Mouse (Mus musculus): Measurements from ENCODE around the gene Kdelr2. TPM values are rescaled to one million over a fixed set of nuclear protein-coding genes. Genes with fewer than 3 reads are reported as not detected.

The Kdelr2 gene
- polyA plus RNA-seq, 1 experiment from 2014 or later, result 114 TPM

GRCm38 (mm10) chr5:143410841-143411395 is 7.3 kb downstream of the Kdelr2 start:
- H3K4me1 ChIP-seq (ENCODE audit: control insufficient read depth, insufficient read depth, low read length), result no peaks in the 10 kb centered on the region

GRCm38 (mm10) chr5:143421484-143421883 is 17.8 kb downstream of the Kdelr2 start:
- no peak overlapping the region for H3K9ac ChIP-seq (replicated peaks; ENCODE audit: low read depth, low read length)
- H3K27ac ChIP-seq (ENCODE audit: low read depth, low read length), result no peak overlapping the region

More at GRCm38 (mm10) chr5:143410841-143411395, 7.3 kb downstream of the Kdelr2 start:
- H3K9me3 ChIP-seq (ENCODE audit: control insufficient read depth, low read length), result no peaks in the 10 kb centered on the region
- H3K9ac ChIP-seq (replicated peaks; ENCODE audit: low read depth, low read length), result no peak overlapping the region
- H3K4me3 ChIP-seq (ENCODE audit: low read depth, low read length), result no peak overlapping the region
- ATAC-seq (ENCODE audit: low read depth), result no peak
- no peak overlapping the region for H3K4me2 ChIP-seq (ENCODE audit: low read depth, low read length)
- H3K27me3 ChIP-seq (ENCODE audit: control insufficient read depth, insufficient read depth, low read length), result no peaks in the 10 kb centered on the region
- H3K27ac ChIP-seq (ENCODE audit: low read depth, low read length), result no peak overlapping the region
- 90% methylated on average over 4 of the region's 4 CpGs for WGBS
- H3K36me3 ChIP-seq (ENCODE audit: control insufficient read depth, insufficient read depth, low read length), result peaks cover 7% of the 10 kb centered on the region; the same call in 1 of the 2 replicates

GRCm38 (mm10) chr5:143422990-143423389 is 19.4 kb downstream of the Kdelr2 start:
- Histone ChIP-seq H3K4me2 (ENCODE audit: low read depth, low read length) (no peak overlapping the region), H3K9ac (replicated peaks; ENCODE audit: low read depth, low read length) (no peak overlapping the region), H3K9me3 (ENCODE audit: control insufficient read depth, low read length) (no peaks in the 10 kb centered on the region), H3K4me3 (ENCODE audit: low read depth, low read length) (no peak overlapping the region), H3K27ac (ENCODE audit: low read depth, low read length) (no peak overlapping the region), H3K4me1 (ENCODE audit: control insufficient read depth, insufficient read depth, low read length) (no peaks in the 10 kb centered on the region), H3K36me3 (ENCODE audit: control insufficient read depth, insufficient read depth, low read length) (peaks cover 33% of the 10 kb centered on the region), H3K27me3 (ENCODE audit: control insufficient read depth, insufficient read depth, low read length) (no peaks in the 10 kb centered on the region)
- ATAC-seq (ENCODE audit: low read depth), result no peak
- 82% methylated on average over 4 of the region's 4 CpGs for WGBS

More at GRCm38 (mm10) chr5:143421484-143421883, 17.8 kb downstream of the Kdelr2 start:
- H3K4me2 ChIP-seq (ENCODE audit: low read depth, low read length), result no peak overlapping the region
- no peaks in the 10 kb centered on the region for H3K4me1 ChIP-seq (ENCODE audit: control insufficient read depth, insufficient read depth, low read length)
- peaks cover 39% of the 10 kb centered on the region for H3K36me3 ChIP-seq (ENCODE audit: control insufficient read depth, insufficient read depth, low read length)
- no peaks in the 10 kb centered on the region for H3K9me3 ChIP-seq (ENCODE audit: control insufficient read depth, low read length)
- H3K4me3 ChIP-seq (ENCODE audit: low read depth, low read length), result no peak overlapping the region
- 93% methylated on average over 4 of the region's 4 CpGs for WGBS
- no peak for ATAC-seq (ENCODE audit: low read depth)
- H3K27me3 ChIP-seq (ENCODE audit: control insufficient read depth, insufficient read depth, low read length), result no peaks in the 10 kb centered on the region

GRCm38 (mm10) chr5:143423899-143424519 is 20.4 kb downstream of the Kdelr2 start:
- 35% methylated on average over 6 of the region's 6 CpGs for WGBS
- no peak for ATAC-seq (ENCODE audit: low read depth)
- no peaks in the 10 kb centered on the region for H3K4me1 ChIP-seq (ENCODE audit: control insufficient read depth, insufficient read depth, low read length)
- H3K36me3 ChIP-seq (ENCODE audit: control insufficient read depth, insufficient read depth, low read length), result peaks cover 24% of the 10 kb centered on the region
- no peak overlapping the region for H3K4me3 ChIP-seq (ENCODE audit: low read depth, low read length)
- no peak overlapping the region for H3K27ac ChIP-seq (ENCODE audit: low read depth, low read length)
- H3K27me3 ChIP-seq (ENCODE audit: control insufficient read depth, insufficient read depth, low read length), result no peaks in the 10 kb centered on the region
- H3K9ac ChIP-seq (replicated peaks; ENCODE audit: low read depth, low read length), result no peak overlapping the region
- no peak overlapping the region for H3K4me2 ChIP-seq (ENCODE audit: low read depth, low read length)
- H3K9me3 ChIP-seq (ENCODE audit: control insufficient read depth, low read length), result no peaks in the 10 kb centered on the region

- no peak overlapping the region for H3K27ac ChIP-seq (ENCODE audit: low read depth, low read length)
- H3K27me3 ChIP-seq (ENCODE audit: control insufficient read depth, insufficient read depth, low read length), result no peaks in the 10 kb centered on the region
- no peaks in the 10 kb centered on the region for H3K9me3 ChIP-seq (ENCODE audit: control insufficient read depth, low read length)
- no peak overlapping the region for H3K9ac ChIP-seq (replicated peaks; ENCODE audit: low read depth, low read length)
- H3K4me3 ChIP-seq (ENCODE audit: low read depth, low read length), result no peak overlapping the region
- H3K4me2 ChIP-seq (ENCODE audit: low read depth, low read length), result no peak overlapping the region
- ATAC-seq (ENCODE audit: low read depth), result no peak
- 10% methylated on average over 4 of the region's 4 CpGs for WGBS
- H3K36me3 ChIP-seq (ENCODE audit: control insufficient read depth, insufficient read depth, low read length), result no peaks in the 10 kb centered on the region
- H3K4me1 ChIP-seq (ENCODE audit: control insufficient read depth, insufficient read depth, low read length), result no peaks in the 10 kb centered on the region
Measured at GRCm38 (mm10) chr5:143434421-143434820, 30.8 kb downstream of the Kdelr2 start.

- Histone ChIP-seq H3K9ac (replicated peaks; ENCODE audit: low read depth, low read length) (no peak overlapping the region), H3K4me2 (ENCODE audit: low read depth, low read length) (no peak overlapping the region), H3K27ac (ENCODE audit: low read depth, low read length) (no peak overlapping the region), H3K27me3 (ENCODE audit: control insufficient read depth, insufficient read depth, low read length) (no peaks in the 10 kb centered on the region), H3K4me3 (ENCODE audit: low read depth, low read length) (no peak overlapping the region), H3K4me1 (ENCODE audit: control insufficient read depth, insufficient read depth, low read length) (no peaks in the 10 kb centered on the region), H3K36me3 (ENCODE audit: control insufficient read depth, insufficient read depth, low read length) (no peaks in the 10 kb centered on the region), H3K9me3 (ENCODE audit: control insufficient read depth, low read length) (no peaks in the 10 kb centered on the region)
- WGBS, result 80% methylated on average over 3 of the region's 3 CpGs
- ATAC-seq (ENCODE audit: low read depth), result no peak
Measured at GRCm38 (mm10) chr5:143441298-143441697, 37.7 kb downstream of the Kdelr2 start.

- H3K27me3 ChIP-seq (ENCODE audit: control insufficient read depth, insufficient read depth, low read length), result no peaks in the 10 kb centered on the region
- no peak overlapping the region for H3K9ac ChIP-seq (replicated peaks; ENCODE audit: low read depth, low read length)
- H3K4me2 ChIP-seq (ENCODE audit: low read depth, low read length), result no peak overlapping the region
- WGBS, result 90% methylated on average over 12 of the region's 12 CpGs
- H3K27ac ChIP-seq (ENCODE audit: low read depth, low read length), result no peak overlapping the region
- no peaks in the 10 kb centered on the region for H3K9me3 ChIP-seq (ENCODE audit: control insufficient read depth, low read length)
- no peaks in the 10 kb centered on the region for H3K36me3 ChIP-seq (ENCODE audit: control insufficient read depth, insufficient read depth, low read length)
- no peak for ATAC-seq (ENCODE audit: low read depth)
- no peak overlapping the region for H3K4me3 ChIP-seq (ENCODE audit: low read depth, low read length)
- H3K4me1 ChIP-seq (ENCODE audit: control insufficient read depth, insufficient read depth, low read length), result no peaks in the 10 kb centered on the region
Measured at GRCm38 (mm10) chr5:143441753-143442152, 38.1 kb downstream of the Kdelr2 start.

- H3K27ac ChIP-seq (ENCODE audit: low read depth, low read length), result peak overlapping the region; percentile 66; the same call in 1 of the 2 replicates
- peak overlapping the region; percentile 84 for H3K4me2 ChIP-seq (ENCODE audit: low read depth, low read length)
- peaks cover 7% of the 10 kb centered on the region; the same call in 1 of the 2 replicates for H3K4me1 ChIP-seq (ENCODE audit: control insufficient read depth, insufficient read depth, low read length)
- no peaks in the 10 kb centered on the region for H3K27me3 ChIP-seq (ENCODE audit: control insufficient read depth, insufficient read depth, low read length)
- peak overlapping the region; percentile 76 for H3K4me3 ChIP-seq (ENCODE audit: low read depth, low read length)
- no peaks in the 10 kb centered on the region for H3K9me3 ChIP-seq (ENCODE audit: control insufficient read depth, low read length)
- 82% methylated on average over 11 of the region's 11 CpGs for WGBS
- peak overlapping the region; percentile 64 for H3K9ac ChIP-seq (replicated peaks; ENCODE audit: low read depth, low read length)
- H3K36me3 ChIP-seq (ENCODE audit: control insufficient read depth, insufficient read depth, low read length), result 0 out of 2 replicates have a peak, but pooled peaks cover 10% of the 10 kb centered on the region
- ATAC-seq (ENCODE audit: low read depth), result peak; percentile 36; the same call in 1 of the 2 replicates
Measured at GRCm38 (mm10) chr5:143463671-143464070, 60.0 kb downstream of the Kdelr2 start.

- peak within 1 kb of the TSS; percentile 84 for H3K4me2 ChIP-seq (ENCODE audit: low read depth, low read length)
- peak; percentile 97 for ATAC-seq (ENCODE audit: low read depth)
- peak within 1 kb of the TSS; percentile 76 for H3K4me3 ChIP-seq (ENCODE audit: low read depth, low read length)
- H3K4me1 ChIP-seq (ENCODE audit: control insufficient read depth, insufficient read depth, low read length), result peaks cover 7% of the 10 kb centered on the region; the same call in 1 of the 2 replicates
- no peaks in the 10 kb centered on the region for H3K27me3 ChIP-seq (ENCODE audit: control insufficient read depth, insufficient read depth, low read length)
- H3K27ac ChIP-seq (ENCODE audit: low read depth, low read length), result peak within 1 kb of the TSS; percentile 66
- 0 out of 2 replicates have a peak, but pooled peaks cover 10% of the 10 kb centered on the region for H3K36me3 ChIP-seq (ENCODE audit: control insufficient read depth, insufficient read depth, low read length)
- H3K9me3 ChIP-seq (ENCODE audit: control insufficient read depth, low read length), result no peaks in the 10 kb centered on the region
- peak within 1 kb of the TSS; percentile 64 for H3K9ac ChIP-seq (replicated peaks; ENCODE audit: low read depth, low read length)
- WGBS, result 3% methylated on average over 41 of the region's 43 CpGs
Measured at GRCm38 (mm10) chr5:143464100-143464756, 60.6 kb downstream of the Kdelr2 start, which contains the start of gene Daglb. Daglb (plus strand) TSS chr5:143464584.
